Mouse (Mus musculus) mouse embryonic stem cell (cell line): ENCODE data around the gene AC170998.1.

Experiments used
- in situ Hi-C, 2 experiments: fragments of 300-500 bp; cut with MboI; formaldehyde crosslinking; loops; 1 replicate in 1 of 2; 3 replicates in 1 of 2; pipeline ENCODE4 v1.14.3; 2019 to 2020; ENCODE audit warnings: low sequenced_read_pairs in 2 of 2, low pct_unique_long_range_greater_than_20kb in 1 of 2, mixed read lengths in 1 of 2; ENCODE audit not compliant: unreplicated experiment in 1 of 2

Gene AC170998.1

DNA sequence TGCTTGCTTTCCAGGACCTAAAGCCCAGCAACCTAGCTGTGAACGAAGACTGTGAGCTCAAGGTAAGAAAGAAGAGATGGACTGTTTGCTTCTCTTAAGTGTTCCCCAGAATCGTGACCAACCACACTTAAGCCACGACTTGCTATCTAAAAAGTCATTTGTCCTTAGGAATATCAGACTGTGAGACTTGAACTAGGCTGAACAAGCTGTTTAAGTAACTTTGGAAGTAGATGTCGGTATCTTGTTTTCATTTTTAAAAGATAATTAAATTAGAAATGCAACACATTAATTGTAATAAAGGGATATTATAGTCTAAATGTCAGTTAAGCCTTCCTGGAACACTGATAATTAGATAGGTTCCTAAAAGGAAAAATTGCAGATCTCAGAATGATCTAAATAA is at the start of gene AC170998.1:
Gene AC170998.1, plus strand, starts transcription at position 301 of the 400 bp plus-strand sequence.
- in situ Hi-C loops = no loop called here

DNA sequence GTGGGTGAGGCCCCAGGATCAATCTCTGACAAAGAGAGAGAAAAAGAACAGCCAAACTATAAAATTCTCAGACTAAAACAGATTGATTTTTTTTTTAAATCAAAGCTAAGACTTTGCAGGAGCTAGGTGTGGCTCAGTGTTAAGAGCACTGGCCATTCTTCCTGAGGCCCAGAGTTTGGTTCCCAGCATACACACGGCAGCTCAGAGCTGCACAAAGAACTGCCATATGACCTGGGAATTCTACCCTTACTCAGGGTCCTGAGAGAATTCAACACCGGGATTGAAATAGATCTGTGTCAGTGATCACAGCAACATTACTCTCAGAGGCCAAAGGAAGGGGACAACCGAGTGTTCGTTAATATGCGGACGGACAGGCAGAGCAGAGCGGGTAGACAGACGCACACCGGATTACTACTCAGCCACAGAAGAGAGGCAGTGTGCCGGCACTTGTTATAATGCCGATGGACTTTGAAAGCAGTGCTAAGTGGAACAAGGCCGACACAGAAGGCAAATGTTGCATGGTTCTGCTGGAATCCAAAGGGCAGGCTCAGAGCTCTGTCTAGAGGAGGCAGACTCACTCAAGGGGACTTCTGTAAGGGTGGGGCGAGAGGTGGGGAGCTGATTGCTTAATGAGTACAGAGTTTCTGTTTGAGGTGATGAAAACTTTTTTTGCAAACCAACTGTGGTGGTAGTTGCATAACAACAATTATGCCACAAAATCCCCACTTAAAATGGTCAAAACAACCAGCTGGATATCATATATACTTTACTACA is 43.4 kb upstream of the AC170998.1 start:
- in situ Hi-C loops = no loop called here

DNA sequence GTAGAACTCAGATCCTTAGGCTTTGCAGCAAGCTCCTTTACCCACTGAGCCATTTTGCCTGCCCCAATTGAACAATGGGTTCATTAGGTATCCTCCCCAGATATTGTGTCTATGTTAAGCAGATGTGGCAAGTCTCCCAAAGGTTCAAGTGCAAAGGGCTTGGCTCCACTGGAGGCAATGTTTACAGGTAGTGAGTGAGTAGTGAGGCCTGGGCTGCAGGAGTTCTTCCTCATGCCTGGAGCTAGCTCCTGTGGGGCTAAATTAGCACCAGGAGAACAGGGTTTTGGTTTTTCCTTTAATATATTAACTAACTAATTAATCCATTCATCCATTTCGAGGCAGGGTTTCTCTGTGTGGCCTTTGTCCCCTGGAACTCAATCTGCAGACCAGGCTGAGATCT is 42.3 kb upstream of the AC170998.1 start:
- in situ Hi-C loops = no loop called here

DNA sequence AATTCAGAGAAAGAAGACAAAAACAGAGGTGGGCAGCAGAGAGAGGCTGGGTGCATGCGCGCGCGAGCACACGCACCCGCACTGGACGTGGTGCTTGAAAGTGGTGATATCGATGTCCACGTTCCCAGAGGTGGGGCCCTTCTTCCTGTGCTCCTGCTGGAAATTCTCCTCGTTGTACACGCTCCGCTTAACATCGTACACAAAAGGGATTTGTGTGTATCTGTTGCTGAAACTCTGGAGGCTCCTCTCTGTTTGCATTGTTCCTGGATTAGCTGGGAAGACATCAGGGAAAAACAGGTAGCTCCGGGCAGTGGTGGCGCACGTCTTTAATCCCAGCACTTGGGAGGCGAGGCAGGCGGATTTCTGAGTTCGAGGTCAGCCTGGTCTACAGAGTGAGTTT is 41.3 kb upstream of the AC170998.1 start:
- in situ Hi-C loops = no loop called here

DNA sequence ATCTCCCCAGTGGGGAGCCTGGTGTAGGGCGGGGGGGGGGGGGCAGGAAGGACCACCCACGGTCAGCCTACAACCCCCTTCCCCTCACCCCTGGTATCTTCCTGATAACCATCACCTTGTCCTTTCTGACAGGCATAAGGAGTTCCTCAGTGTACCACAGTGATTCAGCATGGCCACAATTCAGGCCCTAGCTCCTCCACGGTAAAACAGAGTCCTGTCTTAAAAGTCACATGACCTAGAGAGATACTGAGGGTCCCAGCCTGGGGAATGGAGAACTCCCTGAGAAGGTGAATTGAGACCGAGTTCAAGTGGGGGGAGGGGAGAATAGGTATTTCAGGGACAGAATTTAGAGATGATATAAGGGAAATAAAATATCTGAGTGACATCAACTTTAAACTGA is 38.5 kb upstream of the AC170998.1 start:
- in situ Hi-C loops = no loop called here

DNA sequence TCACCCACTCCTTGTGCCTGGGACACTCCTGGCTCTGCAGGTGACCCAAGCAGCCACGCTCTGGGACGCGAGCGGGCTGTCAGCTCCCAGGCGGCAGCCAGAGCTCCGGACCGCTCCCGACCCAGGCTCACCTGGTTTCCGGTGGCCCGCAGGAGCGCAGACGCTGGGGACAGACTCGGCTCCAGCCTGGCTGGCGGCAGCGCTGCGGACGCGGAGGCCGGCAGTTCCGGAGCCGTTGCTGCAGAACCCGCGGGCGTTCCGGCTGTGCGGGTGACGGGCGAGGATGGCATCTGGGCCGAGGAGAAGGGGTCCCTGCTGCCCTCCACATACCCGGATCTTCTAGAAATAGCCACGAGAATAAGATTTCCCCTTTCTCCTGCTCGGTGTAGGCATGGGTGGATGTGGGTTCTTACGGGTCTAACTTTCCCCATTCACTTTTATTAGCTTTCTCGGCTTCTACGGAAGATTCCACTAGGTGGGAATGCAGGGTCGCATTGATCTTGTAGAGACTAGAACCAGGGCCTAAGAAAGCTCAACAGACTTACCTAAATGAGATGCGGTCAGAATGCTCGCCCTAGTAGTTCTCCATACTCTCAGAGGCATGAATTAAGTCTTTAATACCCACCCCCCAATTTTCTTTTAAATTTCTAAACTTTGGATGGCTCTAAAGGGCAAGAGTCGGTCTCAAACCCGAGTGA is 36.1 kb upstream of the AC170998.1 start, which contains the start of gene Slc26a8:
Gene Slc26a8, minus strand, starts transcription at position 648 of the 698 bp plus-strand sequence.
- in situ Hi-C loops = no loop called here

DNA sequence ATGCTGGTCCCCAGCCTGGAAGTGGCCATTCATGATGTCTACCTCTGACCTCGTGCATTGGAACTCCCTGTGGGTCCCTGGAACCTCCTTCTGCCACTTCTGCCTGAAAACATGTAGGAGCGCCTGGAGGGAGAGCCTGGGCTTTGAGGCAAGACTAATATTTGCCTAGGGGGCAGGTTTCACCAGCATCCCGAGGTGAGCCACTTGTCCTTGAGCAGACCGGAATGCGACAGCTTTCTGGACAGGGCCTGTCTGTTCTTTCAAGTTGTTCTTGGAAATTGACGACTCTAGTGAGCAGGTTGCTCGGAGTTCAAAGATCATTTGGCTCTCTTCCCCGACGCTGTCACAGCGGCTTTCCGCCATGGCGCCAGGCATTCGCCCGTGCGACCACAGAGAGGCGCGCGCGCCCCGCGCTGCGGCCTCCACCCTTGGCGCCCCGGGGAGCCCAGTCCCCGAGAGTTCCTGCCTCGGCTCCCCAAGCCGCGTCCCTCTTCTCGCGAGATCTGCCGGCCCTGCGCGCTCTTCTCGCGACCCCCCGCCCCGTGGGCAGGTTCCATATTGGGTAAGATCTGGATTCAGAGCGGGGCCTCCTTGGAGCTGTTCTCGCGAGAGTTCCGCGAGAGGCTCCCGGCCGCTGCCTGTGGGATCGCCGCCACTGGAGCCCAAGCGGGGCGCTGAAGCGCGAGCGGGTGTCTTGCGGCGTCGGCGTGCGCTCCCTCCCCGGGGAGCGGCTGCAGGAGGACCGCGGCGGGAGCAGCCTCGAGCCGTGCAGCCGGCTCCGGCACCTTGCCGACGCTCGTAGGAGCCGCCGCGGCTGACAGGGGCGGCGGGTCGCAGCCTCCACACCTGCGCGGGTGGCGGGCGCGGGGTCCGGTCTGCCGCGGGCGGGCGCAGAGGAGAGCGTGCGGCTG is 34.9 kb upstream of the AC170998.1 start, which contains the start of gene Mapk14:
Gene Mapk14, plus strand, starts transcription at position 554 of the 911 bp plus-strand sequence.
- in situ Hi-C loops = no loop called here

DNA sequence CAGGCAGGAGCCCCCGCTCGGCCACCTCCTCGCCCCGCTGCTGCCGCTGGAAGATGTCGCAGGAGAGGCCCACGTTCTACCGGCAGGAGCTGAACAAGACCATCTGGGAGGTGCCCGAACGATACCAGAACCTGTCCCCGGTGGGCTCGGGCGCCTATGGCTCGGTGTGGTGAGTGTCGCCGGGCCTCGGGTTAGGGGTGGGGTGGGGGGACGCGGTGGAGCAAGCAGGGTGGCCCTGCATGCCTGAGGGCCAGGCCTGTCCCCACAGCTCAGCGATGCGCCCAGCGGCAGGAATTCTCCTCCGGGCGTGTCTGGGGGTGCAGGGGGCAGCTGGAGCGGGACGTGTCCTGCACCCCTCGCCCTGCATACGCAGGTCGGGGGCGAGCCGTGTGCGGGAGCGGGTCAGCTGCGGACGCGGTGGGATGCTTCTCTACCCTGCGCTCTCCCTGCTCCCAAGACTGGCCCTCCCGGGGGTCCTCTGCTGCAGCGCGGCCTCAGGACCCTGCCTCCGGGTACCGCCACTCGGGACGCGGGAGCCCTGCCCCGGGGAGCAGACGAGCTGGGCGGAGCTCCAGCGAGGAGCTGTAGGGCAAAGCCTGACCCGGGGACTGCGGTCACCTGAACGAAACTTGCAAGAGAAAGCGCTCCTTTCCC is 34.1 kb upstream of the AC170998.1 start:
- in situ Hi-C loops = no loop called here

DNA sequence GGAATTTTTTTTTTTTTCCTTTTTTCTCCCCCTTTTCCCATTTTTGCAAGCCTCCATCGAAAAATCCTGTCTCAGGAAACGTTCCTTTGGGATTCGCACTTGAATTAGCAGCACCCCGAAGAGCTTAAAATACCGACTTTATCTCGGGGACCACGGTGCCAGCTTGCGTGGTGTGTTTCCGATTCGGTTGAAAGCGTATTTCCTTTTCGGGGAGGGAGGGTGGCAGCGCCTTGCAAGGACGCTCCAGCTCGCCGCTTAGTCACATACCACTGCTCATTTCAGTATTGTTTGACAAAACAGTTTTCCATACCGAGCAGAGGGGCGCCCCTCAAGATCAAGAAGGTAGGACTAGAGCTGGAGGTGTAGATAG is 33.6 kb upstream of the AC170998.1 start:
- in situ Hi-C loops = no loop called here

DNA sequence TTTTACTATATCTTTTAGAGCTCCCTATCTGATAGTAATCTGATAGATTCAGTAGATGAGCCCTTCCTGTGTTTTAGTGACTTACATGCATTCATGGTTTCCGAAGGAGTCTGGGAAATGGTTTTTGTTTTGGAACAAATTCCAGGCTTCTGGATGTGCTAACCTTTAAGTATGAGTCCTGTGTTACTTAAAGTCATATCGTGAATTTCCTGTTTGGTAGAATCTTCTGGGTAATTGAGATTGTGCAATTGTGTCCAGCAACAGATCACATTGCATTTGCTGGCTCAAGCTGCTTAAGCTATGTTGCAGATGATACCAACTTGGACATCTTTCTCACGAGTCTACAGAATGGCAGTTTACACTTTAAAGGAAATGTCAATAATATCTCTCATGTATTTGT is 32.8 kb upstream of the AC170998.1 start:
- in situ Hi-C loops = no loop called here

DNA sequence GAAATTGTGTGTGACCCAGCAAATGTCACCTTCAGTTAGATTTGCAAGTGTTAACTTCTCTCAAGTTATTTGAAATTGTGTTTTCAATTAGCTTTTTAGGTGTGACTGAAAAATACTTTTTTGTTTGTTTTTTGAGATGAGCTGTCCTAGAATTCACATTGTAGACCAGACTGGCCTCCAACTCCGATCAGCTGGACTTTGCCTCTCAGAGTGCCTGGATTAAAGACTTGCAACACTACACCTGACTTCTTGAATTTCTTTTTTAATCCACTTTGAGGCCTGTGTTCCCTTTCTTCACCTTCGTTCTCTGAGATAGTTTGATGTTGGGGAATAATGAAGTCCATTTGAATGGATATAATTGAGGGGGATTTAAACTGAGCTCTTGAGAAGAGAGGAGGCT is 31.8 kb upstream of the AC170998.1 start:
- in situ Hi-C loops = no loop called here

DNA sequence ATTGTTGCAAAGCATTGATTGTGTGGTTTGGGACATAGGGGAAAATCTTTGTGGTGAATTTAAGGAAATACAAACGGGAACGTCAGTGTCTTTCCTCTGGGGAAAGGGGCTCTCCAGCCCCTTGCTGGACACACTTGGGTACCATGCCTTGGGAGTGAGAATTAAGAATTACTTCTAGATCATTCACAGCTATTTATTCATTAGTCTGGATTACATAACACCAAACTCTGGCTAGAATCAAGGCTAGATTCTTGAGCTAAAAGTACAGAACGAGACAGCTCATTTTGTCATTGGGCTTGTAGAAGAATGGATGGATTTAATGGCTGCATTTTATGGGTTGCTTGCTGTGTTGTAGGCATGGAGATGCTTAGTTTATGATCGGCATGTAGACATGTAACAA is 31.1 kb upstream of the AC170998.1 start:
- in situ Hi-C loops = no loop called here

DNA sequence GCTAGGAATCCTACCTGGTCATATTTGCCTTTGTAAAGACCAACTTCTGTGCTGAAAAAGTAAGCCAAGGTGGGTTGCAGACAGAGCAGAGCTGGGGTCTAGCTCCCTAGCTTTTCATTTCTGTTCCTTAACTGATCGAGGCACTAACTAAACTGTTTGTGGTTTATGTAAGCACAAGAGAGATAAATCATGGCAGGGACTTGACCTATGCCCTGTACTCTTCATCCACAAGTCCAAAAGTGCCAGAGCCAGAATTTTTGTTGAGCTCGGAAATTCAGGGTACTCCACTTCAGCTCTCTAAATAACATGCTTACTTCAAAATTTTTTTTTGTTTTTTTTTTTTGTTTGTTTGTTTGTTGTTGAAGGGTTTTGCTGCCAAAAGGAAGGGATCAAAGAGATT is 29.2 kb upstream of the AC170998.1 start:
- in situ Hi-C loops = no loop called here

DNA sequence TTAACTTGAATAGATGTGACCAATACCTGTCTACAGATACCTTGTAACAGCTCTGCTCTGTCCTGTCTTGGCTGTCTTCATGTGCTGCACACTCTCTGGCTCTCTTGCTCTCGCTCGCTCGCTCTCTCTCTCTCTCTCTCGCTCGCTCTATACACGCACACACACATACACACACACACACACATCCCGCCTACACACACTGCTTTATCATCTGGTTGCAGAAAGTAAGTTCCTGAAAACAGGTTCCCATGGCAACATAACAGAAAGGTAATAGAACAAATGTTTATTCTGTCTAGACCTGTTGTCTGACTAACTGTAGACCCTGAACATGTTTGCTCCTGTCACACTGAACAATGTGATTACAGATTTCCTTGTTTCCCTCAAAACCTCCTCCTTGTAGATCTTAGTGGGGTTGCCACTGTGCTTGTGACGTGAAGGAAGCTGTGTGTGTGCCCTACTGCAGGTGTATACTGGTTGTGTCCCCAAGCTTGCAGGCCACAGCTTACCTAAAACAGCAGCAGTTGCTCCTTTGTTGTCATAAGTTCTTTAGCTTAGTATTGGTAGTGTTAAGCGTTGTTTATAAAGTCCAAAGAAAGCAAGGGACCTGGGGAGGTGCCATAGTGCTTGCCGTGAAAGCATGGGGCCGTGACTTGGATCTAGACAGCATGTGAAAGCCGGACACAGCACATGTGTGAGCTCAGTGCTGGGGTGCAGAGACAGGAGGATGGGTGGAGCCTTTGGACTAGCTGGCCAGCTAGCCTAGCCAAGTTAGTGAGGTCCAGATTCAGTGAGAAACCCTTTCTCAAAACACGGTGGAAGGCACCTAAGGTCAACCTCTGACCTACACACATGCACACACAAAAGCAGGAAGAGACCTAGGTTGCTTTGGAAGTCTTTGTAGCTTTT is 28.3 kb upstream of the AC170998.1 start:
- in situ Hi-C loops = no loop called here

DNA sequence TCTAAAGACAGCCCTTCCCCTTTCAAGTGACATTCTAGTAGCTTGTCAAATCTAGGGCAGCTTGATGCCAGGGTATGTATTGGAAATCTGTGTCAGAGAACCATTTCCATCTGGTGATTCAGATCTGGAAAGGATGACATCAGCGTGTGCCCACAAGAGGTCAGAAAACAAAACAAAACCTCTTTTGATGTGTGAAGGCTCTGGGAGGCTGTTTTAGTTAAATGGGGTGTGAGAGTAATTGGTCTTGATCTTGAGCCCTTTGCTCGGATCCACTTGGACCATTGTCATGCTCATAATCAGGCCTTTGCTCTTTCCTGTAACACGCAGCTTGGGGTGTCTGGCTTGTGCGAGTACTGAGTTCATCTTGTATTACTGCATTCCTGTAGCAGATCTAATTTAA is 27.6 kb upstream of the AC170998.1 start:
- in situ Hi-C loops = no loop called here

DNA sequence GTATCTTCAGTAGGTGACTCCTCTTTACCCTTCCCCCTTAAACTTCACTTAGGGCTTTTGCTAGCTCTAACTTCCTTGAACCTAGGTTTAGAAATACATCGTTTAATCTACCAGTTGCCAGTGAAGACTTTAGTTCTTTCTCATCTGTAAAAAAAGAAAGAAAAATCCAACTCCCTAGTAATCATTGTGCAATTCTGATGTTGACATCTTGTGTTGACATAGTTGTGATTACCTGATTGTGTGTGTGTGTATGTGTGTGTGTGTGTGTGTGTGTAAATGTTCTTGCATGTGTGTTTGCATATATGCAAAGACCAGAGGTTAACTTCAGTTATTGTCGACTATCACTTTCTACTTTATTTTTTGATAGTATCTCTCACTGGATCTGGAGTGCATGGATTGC is 27.2 kb upstream of the AC170998.1 start:
- in situ Hi-C loops = no loop called here

DNA sequence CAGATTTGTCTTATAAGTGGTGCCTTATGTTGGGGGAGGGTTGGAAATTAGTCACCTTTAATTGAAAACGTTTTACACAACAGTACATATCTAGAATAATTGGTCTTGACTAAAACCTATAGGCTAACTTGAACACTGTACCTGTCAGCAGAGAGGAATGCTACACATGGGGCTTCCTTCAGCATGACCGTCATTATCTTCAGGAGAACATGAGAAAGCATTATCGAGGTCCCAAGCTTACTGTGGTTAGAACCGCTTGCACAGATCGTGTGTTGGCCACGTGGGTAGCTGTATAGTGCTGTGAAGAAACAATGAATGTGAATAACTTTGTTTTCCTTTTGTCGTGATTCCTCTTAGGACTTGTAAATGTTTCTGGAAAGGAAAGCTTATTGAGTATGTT is 26.1 kb upstream of the AC170998.1 start:
- in situ Hi-C loops = loop anchor here in 1 of 2 experiments (5.0 kb wide), 1 partner anchor 43 kb away; no protein-coding TSS in a partner anchor
